Mouse (Mus musculus): ENCODE results near the gene Lbh. TPM values are rescaled to one million over a fixed set of nuclear protein-coding genes. Genes with fewer than 3 reads are reported as not detected.

The Lbh gene
- polyA plus RNA-seq (2014; fragmentation: Nextera tagmentation; extraction: Ambion mirVana), result 10.5 and 14.2 TPM in 2 replicates

GRCm38 (mm10) chr17:72918053-72918452 is at the start of gene Lbh:
Gene Lbh, plus strand, starts transcription at chr17:72918305.
- ATAC-seq (ENCODE audit: low FRiP score, low TSS enrichment), result peak; percentile 91
- Histone ChIP-seq H3K9ac (ENCODE audit: low read depth, low read length) (peak within 1 kb of the TSS; percentile 75), H3K27me3 (ENCODE audit: control insufficient read depth, insufficient read depth, low read length) (no peaks in the 10 kb centered on the region), H3K9me3 (ENCODE audit: control insufficient read depth, low read length) (no peaks in the 10 kb centered on the region), H3K4me1 (ENCODE audit: control insufficient read depth, insufficient read depth, low read length) (peaks cover 14% of the 10 kb centered on the region; the same call in 1 of the 2 replicates), H3K4me3 (ENCODE audit: low read length) (peak within 1 kb of the TSS; percentile 47), H3K36me3 (ENCODE audit: control insufficient read depth, insufficient read depth, low read length) (peaks cover 18% of the 10 kb centered on the region), H3K4me2 (replicated peaks; ENCODE audit: low read depth, low read length) (peak within 1 kb of the TSS; percentile 76), H3K27ac (ENCODE audit: low read depth, low read length) (peak within 1 kb of the TSS; percentile 91)
- under 1% methylated on average over 35 of the region's 35 CpGs for WGBS

- no peak overlapping the region for H3K4me3 ChIP-seq (ENCODE audit: low read length)
These were observed 39.1 kb upstream of the Lbh start for GRCm38 (mm10) chr17:72878979-72879378.

GRCm38 (mm10) chr17:72880156-72880555 is 37.9 kb upstream of the Lbh start:
- Histone ChIP-seq H3K27ac (ENCODE audit: low read depth, low read length) (no peak overlapping the region), H3K4me1 (ENCODE audit: control insufficient read depth, insufficient read depth, low read length) (no peaks in the 10 kb centered on the region), H3K4me2 (replicated peaks; ENCODE audit: low read depth, low read length) (no peak overlapping the region), H3K27me3 (ENCODE audit: control insufficient read depth, insufficient read depth, low read length) (no peaks in the 10 kb centered on the region), H3K9me3 (ENCODE audit: control insufficient read depth, low read length) (no peaks in the 10 kb centered on the region), H3K4me3 (ENCODE audit: low read length) (no peak overlapping the region), H3K9ac (ENCODE audit: low read depth, low read length) (no peak overlapping the region), H3K36me3 (ENCODE audit: control insufficient read depth, insufficient read depth, low read length) (no peaks in the 10 kb centered on the region)
- WGBS, result 62% methylated on average over 3 of the region's 3 CpGs
- ATAC-seq (ENCODE audit: low FRiP score, low TSS enrichment), result no peak

More at GRCm38 (mm10) chr17:72878979-72879378, 39.1 kb upstream of the Lbh start:
- Histone ChIP-seq H3K27ac (ENCODE audit: low read depth, low read length) (no peak overlapping the region), H3K27me3 (ENCODE audit: control insufficient read depth, insufficient read depth, low read length) (no peaks in the 10 kb centered on the region), H3K9ac (ENCODE audit: low read depth, low read length) (no peak overlapping the region), H3K9me3 (ENCODE audit: control insufficient read depth, low read length) (no peaks in the 10 kb centered on the region), H3K4me2 (replicated peaks; ENCODE audit: low read depth, low read length) (no peak overlapping the region), H3K4me1 (ENCODE audit: control insufficient read depth, insufficient read depth, low read length) (no peaks in the 10 kb centered on the region), H3K36me3 (ENCODE audit: control insufficient read depth, insufficient read depth, low read length) (no peaks in the 10 kb centered on the region)
- 92% methylated on average over 9 of the region's 9 CpGs for WGBS
- no peak for ATAC-seq (ENCODE audit: low FRiP score, low TSS enrichment)

- no peaks in the 10 kb centered on the region for H3K36me3 ChIP-seq (ENCODE audit: control insufficient read depth, insufficient read depth, low read length)
- no peaks in the 10 kb centered on the region for H3K9me3 ChIP-seq (ENCODE audit: control insufficient read depth, low read length)
- WGBS, result 86% methylated on average over 3 of the region's 3 CpGs
- no peak overlapping the region for H3K4me3 ChIP-seq (ENCODE audit: low read length)
- ATAC-seq (ENCODE audit: low FRiP score, low TSS enrichment), result no peak
- H3K27ac ChIP-seq (ENCODE audit: low read depth, low read length), result no peak overlapping the region
- no peak overlapping the region for H3K9ac ChIP-seq (ENCODE audit: low read depth, low read length)
- H3K27me3 ChIP-seq (ENCODE audit: control insufficient read depth, insufficient read depth, low read length), result no peaks in the 10 kb centered on the region
- no peaks in the 10 kb centered on the region for H3K4me1 ChIP-seq (ENCODE audit: control insufficient read depth, insufficient read depth, low read length)
- no peak overlapping the region for H3K4me2 ChIP-seq (replicated peaks; ENCODE audit: low read depth, low read length)
These were observed 37.1 kb upstream of the Lbh start for GRCm38 (mm10) chr17:72881051-72881450.

GRCm38 (mm10) chr17:72881804-72882203 is 36.3 kb upstream of the Lbh start:
- no peak overlapping the region for H3K27ac ChIP-seq (ENCODE audit: low read depth, low read length)
- no peak overlapping the region for H3K4me3 ChIP-seq (ENCODE audit: low read length)
- no peak overlapping the region for H3K9ac ChIP-seq (ENCODE audit: low read depth, low read length)
- no peaks in the 10 kb centered on the region for H3K9me3 ChIP-seq (ENCODE audit: control insufficient read depth, low read length)
- no peak for ATAC-seq (ENCODE audit: low FRiP score, low TSS enrichment)
- no peaks in the 10 kb centered on the region for H3K27me3 ChIP-seq (ENCODE audit: control insufficient read depth, insufficient read depth, low read length)
- WGBS, result 73% methylated on average over 1 of the region's 1 CpGs
- no peaks in the 10 kb centered on the region for H3K36me3 ChIP-seq (ENCODE audit: control insufficient read depth, insufficient read depth, low read length)
- H3K4me2 ChIP-seq (replicated peaks; ENCODE audit: low read depth, low read length), result no peak overlapping the region
- H3K4me1 ChIP-seq (ENCODE audit: control insufficient read depth, insufficient read depth, low read length), result no peaks in the 10 kb centered on the region

- Histone ChIP-seq H3K27ac (ENCODE audit: low read depth, low read length) (no peak overlapping the region), H3K36me3 (ENCODE audit: control insufficient read depth, insufficient read depth, low read length) (no peaks in the 10 kb centered on the region), H3K9ac (ENCODE audit: low read depth, low read length) (no peak overlapping the region), H3K9me3 (ENCODE audit: control insufficient read depth, low read length) (no peaks in the 10 kb centered on the region), H3K4me3 (ENCODE audit: low read length) (no peak overlapping the region), H3K27me3 (ENCODE audit: control insufficient read depth, insufficient read depth, low read length) (no peaks in the 10 kb centered on the region), H3K4me1 (ENCODE audit: control insufficient read depth, insufficient read depth, low read length) (peaks cover 8% of the 10 kb centered on the region; the same call in 1 of the 2 replicates), H3K4me2 (replicated peaks; ENCODE audit: low read depth, low read length) (0 out of 2 replicates have a peak overlapping the region, but pooled peaks have one; percentile 6)
- 20% methylated on average over 19 of the region's 20 CpGs for WGBS
- peak; percentile 62; the same call in 1 of the 2 replicates for ATAC-seq (ENCODE audit: low FRiP score, low TSS enrichment)
These were observed 28.3 kb upstream of the Lbh start for GRCm38 (mm10) chr17:72889556-72890397.

- Histone ChIP-seq H3K4me3 (ENCODE audit: low read length) (no peak overlapping the region), H3K36me3 (ENCODE audit: control insufficient read depth, insufficient read depth, low read length) (no peaks in the 10 kb centered on the region), H3K27me3 (ENCODE audit: control insufficient read depth, insufficient read depth, low read length) (no peaks in the 10 kb centered on the region), H3K9ac (ENCODE audit: low read depth, low read length) (no peak overlapping the region), H3K4me2 (replicated peaks; ENCODE audit: low read depth, low read length) (0 out of 2 replicates have a peak overlapping the region, but pooled peaks have one; percentile 6), H3K9me3 (ENCODE audit: control insufficient read depth, low read length) (no peaks in the 10 kb centered on the region), H3K27ac (ENCODE audit: low read depth, low read length) (no peak overlapping the region), H3K4me1 (ENCODE audit: control insufficient read depth, insufficient read depth, low read length) (peaks cover 8% of the 10 kb centered on the region; the same call in 1 of the 2 replicates)
- WGBS, result 63% methylated on average over 8 of the region's 8 CpGs
- no peak; the same call in 1 of the 2 replicates for ATAC-seq (ENCODE audit: low FRiP score, low TSS enrichment)
These were observed 27.7 kb upstream of the Lbh start for GRCm38 (mm10) chr17:72890398-72890898.

- H3K9ac ChIP-seq (ENCODE audit: low read depth, low read length), result no peak overlapping the region
- no peak overlapping the region for H3K4me2 ChIP-seq (replicated peaks; ENCODE audit: low read depth, low read length)
- WGBS, result 86% methylated on average over 6 of the region's 6 CpGs
- no peaks in the 10 kb centered on the region for H3K9me3 ChIP-seq (ENCODE audit: control insufficient read depth, low read length)
- no peak for ATAC-seq (ENCODE audit: low FRiP score, low TSS enrichment)
- H3K27me3 ChIP-seq (ENCODE audit: control insufficient read depth, insufficient read depth, low read length), result no peaks in the 10 kb centered on the region
- no peak overlapping the region for H3K4me3 ChIP-seq (ENCODE audit: low read length)
- H3K27ac ChIP-seq (ENCODE audit: low read depth, low read length), result no peak overlapping the region
- no peaks in the 10 kb centered on the region for H3K36me3 ChIP-seq (ENCODE audit: control insufficient read depth, insufficient read depth, low read length)
- peaks cover 8% of the 10 kb centered on the region; the same call in 1 of the 2 replicates for H3K4me1 ChIP-seq (ENCODE audit: control insufficient read depth, insufficient read depth, low read length)
These were observed 26.5 kb upstream of the Lbh start for GRCm38 (mm10) chr17:72891556-72891955.

GRCm38 (mm10) chr17:72895506-72895905 is 22.6 kb upstream of the Lbh start:
- Histone ChIP-seq H3K4me1 (ENCODE audit: control insufficient read depth, insufficient read depth, low read length) (no peaks in the 10 kb centered on the region), H3K36me3 (ENCODE audit: control insufficient read depth, insufficient read depth, low read length) (no peaks in the 10 kb centered on the region), H3K27me3 (ENCODE audit: control insufficient read depth, insufficient read depth, low read length) (no peaks in the 10 kb centered on the region), H3K4me2 (replicated peaks; ENCODE audit: low read depth, low read length) (no peak overlapping the region), H3K27ac (ENCODE audit: low read depth, low read length) (no peak overlapping the region), H3K4me3 (ENCODE audit: low read length) (no peak overlapping the region), H3K9me3 (ENCODE audit: control insufficient read depth, low read length) (no peaks in the 10 kb centered on the region), H3K9ac (ENCODE audit: low read depth, low read length) (no peak overlapping the region)
- WGBS, result 90% methylated on average over 3 of the region's 3 CpGs
- no peak for ATAC-seq (ENCODE audit: low FRiP score, low TSS enrichment)
